Mouse (Mus musculus): ENCODE measurements at regions not wholly inside any gene's neighbourhood (a gene's known extent, or its start where the extent isn't known, plus 50 kb on each side); places are given as distances from the start of the nearest gene placed in this dataset.

- no peak for ATAC-seq (ENCODE audit: insufficient number of reproducible peaks, low FRiP score)
- Histone ChIP-seq H3K9me3 (replicated peaks) (no peaks in the 10 kb centered on the region), H3K4me3 (no peak overlapping the region), H3K9ac (no peak overlapping the region), H3K4me2 (no peak overlapping the region), H3K4me1 (replicated peaks) (peaks cover 19% of the 10 kb centered on the region), H3K27me3 (replicated peaks) (no peaks in the 10 kb centered on the region), H3K27ac (ENCODE audit: poor library complexity, severe bottlenecking) (no peak overlapping the region), H3K36me3 (no peaks in the 10 kb centered on the region)
- whole genome bisulfite sequencing = 92% methylated on average over 12 of the region's 12 CpGs
Observed at GRCm38 (mm10) chr4:62808553-62808950, 156.8 kb upstream of the Zfp618 start.

GRCm38 (mm10) chr4:62809048-62809447, 156.3 kb upstream of the Zfp618 start:
- no peaks in the 10 kb centered on the region for H3K9me3 ChIP-seq (replicated peaks)
- no peak overlapping the region for H3K4me2 ChIP-seq
- peaks cover 19% of the 10 kb centered on the region for H3K4me1 ChIP-seq (replicated peaks)
- no peaks in the 10 kb centered on the region for H3K27me3 ChIP-seq (replicated peaks)
- no peak overlapping the region for H3K9ac ChIP-seq
- ATAC-seq (ENCODE audit: insufficient number of reproducible peaks, low FRiP score) = no peak
- H3K36me3 ChIP-seq = no peaks in the 10 kb centered on the region
- H3K4me3 ChIP-seq = no peak overlapping the region
- H3K27ac ChIP-seq (ENCODE audit: poor library complexity, severe bottlenecking) = no peak overlapping the region
- 57% methylated on average over 4 of the region's 4 CpGs for WGBS

- 75% methylated on average over 2 of the region's 2 CpGs for whole genome bisulfite sequencing
- H3K9me3 ChIP-seq (replicated peaks) = no peaks in the 10 kb centered on the region
- H3K27me3 ChIP-seq (replicated peaks) = no peaks in the 10 kb centered on the region
- H3K27ac ChIP-seq (ENCODE audit: poor library complexity, severe bottlenecking) = no peak overlapping the region
- H3K36me3 ChIP-seq = no peaks in the 10 kb centered on the region
- no peak overlapping the region for H3K4me3 ChIP-seq
- no peak overlapping the region for H3K9ac ChIP-seq
- H3K4me2 ChIP-seq = no peak overlapping the region
- H3K4me1 ChIP-seq (replicated peaks) = no peaks in the 10 kb centered on the region
- ATAC-seq (ENCODE audit: insufficient number of reproducible peaks, low FRiP score) = no peak
Observed at GRCm38 (mm10) chr4:62819889-62820288, 145.5 kb upstream of the Zfp618 start.

GRCm38 (mm10) chr4:62821288-62821687, 144.1 kb upstream of the Zfp618 start:
- ATAC-seq (ENCODE audit: insufficient number of reproducible peaks, low FRiP score) = no peak
- Histone ChIP-seq H3K36me3 (no peaks in the 10 kb centered on the region), H3K4me2 (no peak overlapping the region), H3K27ac (ENCODE audit: poor library complexity, severe bottlenecking) (no peak overlapping the region), H3K4me3 (no peak overlapping the region), H3K27me3 (replicated peaks) (no peaks in the 10 kb centered on the region), H3K4me1 (replicated peaks) (no peaks in the 10 kb centered on the region), H3K9me3 (replicated peaks) (no peaks in the 10 kb centered on the region), H3K9ac (no peak overlapping the region)
- WGBS = 33% methylated on average over 2 of the region's 2 CpGs

- no peak for ATAC-seq (ENCODE audit: insufficient number of reproducible peaks, low FRiP score)
- Histone ChIP-seq H3K4me2 (no peak overlapping the region), H3K9me3 (replicated peaks) (no peaks in the 10 kb centered on the region), H3K4me3 (no peak overlapping the region), H3K27me3 (replicated peaks) (no peaks in the 10 kb centered on the region), H3K4me1 (replicated peaks) (no peaks in the 10 kb centered on the region), H3K9ac (no peak overlapping the region), H3K36me3 (no peaks in the 10 kb centered on the region), H3K27ac (ENCODE audit: poor library complexity, severe bottlenecking) (no peak overlapping the region)
- WGBS = 37% methylated on average over 7 of the region's 7 CpGs
Observed at GRCm38 (mm10) chr4:62822568-62822967, 142.8 kb upstream of the Zfp618 start.

GRCm38 (mm10) chr4:62823082-62823481, 142.3 kb upstream of the Zfp618 start:
- H3K4me3 ChIP-seq = no peak overlapping the region
- no peak overlapping the region for H3K27ac ChIP-seq (ENCODE audit: poor library complexity, severe bottlenecking)

GRCm38 (mm10) chr4:62823555-62824250, 141.7 kb upstream of the Zfp618 start:
- Histone ChIP-seq H3K4me1 (replicated peaks) (no peaks in the 10 kb centered on the region), H3K9ac (no peak overlapping the region), H3K27ac (ENCODE audit: poor library complexity, severe bottlenecking) (no peak overlapping the region), H3K36me3 (no peaks in the 10 kb centered on the region), H3K4me2 (no peak overlapping the region), H3K9me3 (replicated peaks) (no peaks in the 10 kb centered on the region), H3K4me3 (no peak overlapping the region), H3K27me3 (replicated peaks) (no peaks in the 10 kb centered on the region)
- WGBS = 61% methylated on average over 9 of the region's 9 CpGs
- no peak for ATAC-seq (ENCODE audit: insufficient number of reproducible peaks, low FRiP score)

More at GRCm38 (mm10) chr4:62823082-62823481, 142.3 kb upstream of the Zfp618 start:
- Histone ChIP-seq H3K9me3 (replicated peaks) (no peaks in the 10 kb centered on the region), H3K4me2 (no peak overlapping the region), H3K36me3 (no peaks in the 10 kb centered on the region), H3K27me3 (replicated peaks) (no peaks in the 10 kb centered on the region), H3K9ac (no peak overlapping the region), H3K4me1 (replicated peaks) (no peaks in the 10 kb centered on the region)
- WGBS = 74% methylated on average over 7 of the region's 7 CpGs
- ATAC-seq (ENCODE audit: insufficient number of reproducible peaks, low FRiP score) = no peak

GRCm38 (mm10) chr4:62824581-62824980, 140.8 kb upstream of the Zfp618 start:
- WGBS = 87% methylated on average over 10 of the region's 10 CpGs
- ATAC-seq (ENCODE audit: insufficient number of reproducible peaks, low FRiP score) = no peak
- H3K36me3 ChIP-seq = no peaks in the 10 kb centered on the region
- no peaks in the 10 kb centered on the region for H3K9me3 ChIP-seq (replicated peaks)
- H3K27me3 ChIP-seq (replicated peaks) = no peaks in the 10 kb centered on the region
- no peak overlapping the region for H3K9ac ChIP-seq
- no peak overlapping the region for H3K27ac ChIP-seq (ENCODE audit: poor library complexity, severe bottlenecking)
- no peak overlapping the region for H3K4me2 ChIP-seq
- 0 out of 2 replicates have a peak, but pooled peaks cover 3% of the 10 kb centered on the region for H3K4me1 ChIP-seq (replicated peaks)
- H3K4me3 ChIP-seq = no peak overlapping the region

- Histone ChIP-seq H3K4me1 (replicated peaks) (0 out of 2 replicates have a peak, but pooled peaks cover 3% of the 10 kb centered on the region), H3K4me3 (no peak overlapping the region), H3K9ac (no peak overlapping the region), H3K27me3 (replicated peaks) (no peaks in the 10 kb centered on the region), H3K27ac (ENCODE audit: poor library complexity, severe bottlenecking) (no peak overlapping the region), H3K9me3 (replicated peaks) (no peaks in the 10 kb centered on the region), H3K4me2 (no peak overlapping the region), H3K36me3 (no peaks in the 10 kb centered on the region)
- 61% methylated on average over 5 of the region's 5 CpGs for WGBS
- ATAC-seq (ENCODE audit: insufficient number of reproducible peaks, low FRiP score) = no peak
Observed at GRCm38 (mm10) chr4:62825256-62825655, 140.1 kb upstream of the Zfp618 start.

- Histone ChIP-seq H3K4me1 (replicated peaks) (peaks cover 5% of the 10 kb centered on the region), H3K9me3 (replicated peaks) (no peaks in the 10 kb centered on the region), H3K9ac (no peak overlapping the region), H3K36me3 (no peaks in the 10 kb centered on the region), H3K4me2 (no peak overlapping the region), H3K4me3 (no peak overlapping the region), H3K27ac (ENCODE audit: poor library complexity, severe bottlenecking) (no peak overlapping the region), H3K27me3 (replicated peaks) (no peaks in the 10 kb centered on the region)
- no peak for ATAC-seq (ENCODE audit: insufficient number of reproducible peaks, low FRiP score)
- 56% methylated on average over 7 of the region's 7 CpGs for WGBS
Observed at GRCm38 (mm10) chr4:62828963-62829362, 136.4 kb upstream of the Zfp618 start.

- Histone ChIP-seq H3K4me1 (replicated peaks) (peaks cover 7% of the 10 kb centered on the region), H3K9ac (no peak overlapping the region), H3K4me2 (no peak overlapping the region), H3K27ac (ENCODE audit: poor library complexity, severe bottlenecking) (no peak overlapping the region), H3K9me3 (replicated peaks) (no peaks in the 10 kb centered on the region), H3K4me3 (no peak overlapping the region), H3K27me3 (replicated peaks) (no peaks in the 10 kb centered on the region), H3K36me3 (no peaks in the 10 kb centered on the region)
- ATAC-seq (ENCODE audit: insufficient number of reproducible peaks, low FRiP score) = peak; percentile 57; the same call in 1 of the 2 replicates
- 13% methylated on average over 7 of the region's 7 CpGs for WGBS
Observed at GRCm38 (mm10) chr4:62833944-62834343, 131.4 kb upstream of the Zfp618 start.

GRCm38 (mm10) chr4:62836875-62837274, 128.5 kb upstream of the Zfp618 start:
- H3K27me3 ChIP-seq (replicated peaks) = no peaks in the 10 kb centered on the region
- ATAC-seq (ENCODE audit: insufficient number of reproducible peaks, low FRiP score) = no peak
- no peak overlapping the region for H3K9ac ChIP-seq
- 56% methylated on average over 6 of the region's 6 CpGs for WGBS
- peaks cover 5% of the 10 kb centered on the region for H3K4me1 ChIP-seq (replicated peaks)
- no peak overlapping the region for H3K4me2 ChIP-seq
- no peak overlapping the region for H3K4me3 ChIP-seq
- no peak overlapping the region for H3K27ac ChIP-seq (ENCODE audit: poor library complexity, severe bottlenecking)
- no peaks in the 10 kb centered on the region for H3K36me3 ChIP-seq
- H3K9me3 ChIP-seq (replicated peaks) = no peaks in the 10 kb centered on the region
